Mouse (Mus musculus) lung, embryonic 14.5 days (tissue): Measurements from ENCODE around the gene Gm16253. TPM values are rescaled to one million over a fixed set of nuclear protein-coding genes. Genes with fewer than 3 reads are reported as not detected.

Experiments
- ATAC-seq: fragments of 200-750 bp; cut with Nextera tagmentation; 2 replicates; pipeline ENCODE4 v1.8.0; 2017; ENCODE audit warnings: mild to moderate bottlenecking, moderate TSS enrichment, moderate library complexity; ENCODE audit not compliant: insufficient read depth
- DNase-seq: peaks from one replicate; pipeline ENCODE4 v3.0.0-alpha.2; 2015
- H3K27ac ChIP-seq: fragments of 300-500 bp; sonication (generic); 2 replicates; pipeline ENCODE4 v1.5.1; 2014; ENCODE audit warnings: low read depth, mild to moderate bottlenecking, moderate library complexity
- H3K27me3 ChIP-seq: fragments of 300-500 bp; sonication (generic); 2 replicates; pipeline ENCODE4 v1.6.1; 2014; ENCODE audit warnings: low read length, control low read depth; ENCODE audit not compliant: insufficient read depth
- H3K36me3 ChIP-seq: fragments of 300-500 bp; sonication (generic); 2 replicates; pipeline ENCODE4 v1.6.1; 2014; ENCODE audit warnings: control low read depth; ENCODE audit not compliant: insufficient read depth
- H3K4me1 ChIP-seq: fragments of 300-500 bp; sonication (generic); 2 replicates; pipeline ENCODE4 v1.6.1; 2014; ENCODE audit warnings: antibody characterized with exemption, control low read depth; ENCODE audit not compliant: insufficient read depth
- H3K4me2 ChIP-seq: fragments of 300-500 bp; sonication (generic); 2 replicates; pipeline ENCODE4 v1.6.1; 2014; ENCODE audit warnings: mild to moderate bottlenecking
- H3K4me3 ChIP-seq: fragments of 300-500 bp; sonication (generic); 2 replicates; pipeline ENCODE4 v1.5.1; 2014; ENCODE audit warnings: low read depth, low read length
- H3K9ac ChIP-seq: fragments of 300-500 bp; sonication (generic); 2 replicates; pipeline ENCODE4 v1.6.1; 2014
- H3K9me3 ChIP-seq: fragments of 300-500 bp; sonication (generic); 2 replicates; pipeline ENCODE4 v1.6.1; 2016; ENCODE audit warnings: low read depth, low read length, control low read depth
- CTCF ChIP-seq: IDR thresholded peaks from 2 replicates; pipeline ENCODE4 v1.5.1; 2016; ENCODE audit warnings: antibody characterized with exemption, low read depth
- WGBS: fragments of 180-500 bp; shearing (Covaris S2); extraction: QIAGEN DNeasy Blood & Tissue Kit; methylation state at CpG from one replicate; pipeline ENCODE4 v1.1.7; 2014; 5-methylcytosine and 5-hydroxymethylcytosine counted together
- polyA plus RNA-seq: library from polyadenylated mRNA; unstranded; fragments of >200 nt; fragmentation: Nextera tagmentation; extraction: Ambion mirVana; gene quantifications from 2 replicates; pipeline ENCODE4 v1.2.1, GENCODE M21; 2014

The Gm16253 gene
- polyA plus RNA-seq, 1 experiment from 2014 or later, result 1.2 TPM

GRCm38 (mm10) chr3:96561946-96562681 lies 14.7 kb upstream of the Gm16253 start:
- Histone ChIP-seq H3K9me3 (no peaks in the 10 kb centered on the region), H3K9ac (no peak overlapping the region), H3K27me3 (no peaks in the 10 kb centered on the region), H3K36me3 (peaks cover 25% of the 10 kb centered on the region), H3K4me3 (peak overlapping the region; percentile 77), H3K27ac (peak overlapping the region; percentile 65), H3K4me1 (peaks cover 16% of the 10 kb centered on the region), H3K4me2 (peak overlapping the region; percentile 93)
- TF ChIP-seq CTCF, result no peak
- ATAC-seq (no peak), DNase-seq (peak; percentile 56)
- WGBS, result 32% methylated on average over 10 of the region's 10 CpGs

- Histone ChIP-seq H3K27me3 (no peaks in the 10 kb centered on the region), H3K36me3 (peaks cover 25% of the 10 kb centered on the region), H3K9ac (no peak overlapping the region), H3K4me3 (no peak overlapping the region), H3K9me3 (no peaks in the 10 kb centered on the region), H3K4me1 (peaks cover 16% of the 10 kb centered on the region), H3K4me2 (no peak overlapping the region), H3K27ac (peak overlapping the region; percentile 81)
- TF ChIP-seq CTCF, result no peak
- 88% methylated on average over 8 of the region's 8 CpGs for WGBS
- ATAC-seq (no peak), DNase-seq (no peak)
These were observed 13.5 kb upstream of the Gm16253 start for GRCm38 (mm10) chr3:96563267-96563666.

- ATAC-seq (peak; percentile 69), DNase-seq (peak; percentile 70)
- Histone ChIP-seq H3K9me3 (no peaks in the 10 kb centered on the region), H3K36me3 (peaks cover 25% of the 10 kb centered on the region), H3K4me1 (peaks cover 16% of the 10 kb centered on the region), H3K4me2 (peak overlapping the region; percentile 29; the same call in 1 of the 2 replicates), H3K4me3 (no peak overlapping the region), H3K27ac (peak overlapping the region; percentile 81), H3K9ac (no peak overlapping the region), H3K27me3 (no peaks in the 10 kb centered on the region)
- 37% methylated on average over 10 of the region's 10 CpGs for WGBS
- TF ChIP-seq CTCF, result no peak
These were observed 12.7 kb upstream of the Gm16253 start for GRCm38 (mm10) chr3:96563911-96564632.

- peaks cover 20% of the 10 kb centered on the region for H3K36me3 ChIP-seq
- H3K27me3 ChIP-seq, result no peaks in the 10 kb centered on the region
- DNase-seq, result peak; percentile 60
- WGBS, result 25% methylated on average over 7 of the region's 7 CpGs
- H3K4me2 ChIP-seq, result peak overlapping the region; percentile 29; the same call in 1 of the 2 replicates
- H3K27ac ChIP-seq, result peak overlapping the region; percentile 81
- peak; percentile 23; the same call in 1 of the 2 replicates for ATAC-seq
- H3K4me1 ChIP-seq, result peaks cover 13% of the 10 kb centered on the region
- H3K9me3 ChIP-seq, result no peaks in the 10 kb centered on the region
- no peak for TF ChIP-seq CTCF
- no peak overlapping the region for H3K9ac ChIP-seq
- no peak overlapping the region for H3K4me3 ChIP-seq
These were observed 12.2 kb upstream of the Gm16253 start for GRCm38 (mm10) chr3:96564633-96565032.

GRCm38 (mm10) chr3:96565105-96565504 lies 11.7 kb upstream of the Gm16253 start:
- no peaks in the 10 kb centered on the region for H3K27me3 ChIP-seq
- ATAC-seq (no peak), DNase-seq (no peak)
- no peak overlapping the region for H3K4me2 ChIP-seq
- peak overlapping the region; percentile 81 for H3K27ac ChIP-seq
- no peak for TF ChIP-seq CTCF
- H3K4me3 ChIP-seq, result no peak overlapping the region
- H3K9me3 ChIP-seq, result no peaks in the 10 kb centered on the region
- 78% methylated on average over 2 of the region's 3 CpGs for WGBS
- peaks cover 15% of the 10 kb centered on the region for H3K36me3 ChIP-seq
- no peak overlapping the region for H3K9ac ChIP-seq
- H3K4me1 ChIP-seq, result peaks cover 9% of the 10 kb centered on the region

GRCm38 (mm10) chr3:96566661-96567450 lies 9.9 kb upstream of the Gm16253 start:
- Histone ChIP-seq H3K36me3 (no peaks in the 10 kb centered on the region), H3K4me2 (no peak overlapping the region), H3K27ac (no peak overlapping the region), H3K9me3 (no peaks in the 10 kb centered on the region), H3K9ac (no peak overlapping the region), H3K4me1 (peaks cover 8% of the 10 kb centered on the region; the same call in 1 of the 2 replicates), H3K4me3 (no peak overlapping the region), H3K27me3 (no peaks in the 10 kb centered on the region)
- ATAC-seq, result no peak
- WGBS, result 70% methylated on average over 8 of the region's 8 CpGs
- no peak for DNase-seq
- no peak for TF ChIP-seq CTCF
